Mouse (Mus musculus): ENCODE data around the gene Synj2.
"Not testable (repeated sequence)": the region's sequence is repeated elsewhere in the genome, so short reads cannot be mapped to it uniquely, and the experiment has no call there.

Gene Synj2

GRCm38 (mm10) chr17:6001389-6001788 lies 60.3 kb downstream of the Synj2 start:
- no peak for DNase-seq (ENCODE audit: low spot score)

DNA sequence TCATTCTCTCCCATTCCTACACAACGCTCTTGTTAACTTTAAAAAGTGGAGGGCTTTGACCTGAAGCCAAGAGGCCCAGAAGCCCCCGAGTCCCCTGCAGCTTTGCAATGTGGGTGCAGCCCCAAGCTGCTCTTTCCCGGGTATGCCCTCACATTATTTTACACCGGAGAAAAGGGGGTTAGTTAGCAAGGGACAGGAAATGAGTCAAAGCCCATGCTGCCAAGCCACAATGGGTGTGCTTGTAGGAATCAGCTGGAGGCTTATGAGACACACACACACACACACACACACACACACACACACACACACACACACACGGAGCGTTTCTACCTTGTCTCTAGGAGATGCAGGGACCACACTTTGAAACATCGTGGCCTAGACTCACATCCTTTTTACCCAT lies 60.8 kb downstream of the Synj2 start:
- DNase-seq (ENCODE audit: low spot score), result no peak

DNA sequence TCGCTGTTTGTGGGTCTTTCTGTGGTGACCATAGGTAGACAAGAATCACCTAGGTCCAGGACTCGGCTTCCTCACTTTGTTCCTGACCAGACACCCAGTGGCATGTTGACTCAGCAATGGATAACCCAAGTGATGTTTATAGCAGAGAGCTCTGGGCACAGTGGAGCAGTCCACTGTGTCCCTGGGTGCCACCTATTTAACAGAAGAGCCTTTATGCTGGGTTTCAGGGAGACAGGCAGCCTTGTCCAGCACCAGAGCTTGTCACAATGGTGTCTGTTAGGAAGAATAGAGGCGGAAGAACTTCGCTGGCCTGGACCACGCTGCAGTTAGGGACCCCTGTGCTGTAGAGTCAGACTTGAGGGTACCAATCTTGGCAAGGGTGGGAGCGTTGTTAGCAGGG lies 61.5 kb downstream of the Synj2 start:
- no peak for DNase-seq (ENCODE audit: low spot score)

GRCm38 (mm10) chr17:6003661-6004060 lies 62.6 kb downstream of the Synj2 start:
- no peak for DNase-seq (ENCODE audit: low spot score)

- peak; percentile 56 for DNase-seq (ENCODE audit: low spot score)
Observed at GRCm38 (mm10) chr17:6005246-6005637, 64.2 kb downstream of the Synj2 start.

- peak; percentile 56 for DNase-seq (ENCODE audit: low spot score)
Observed at GRCm38 (mm10) chr17:6005638-6006471, 64.8 kb downstream of the Synj2 start.

- no peak for DNase-seq (ENCODE audit: low spot score)
Observed at GRCm38 (mm10) chr17:6007101-6007780, 66.2 kb downstream of the Synj2 start.

GRCm38 (mm10) chr17:6007902-6008301 lies 66.8 kb downstream of the Synj2 start:
- no peak for DNase-seq (ENCODE audit: low spot score)

GRCm38 (mm10) chr17:6008590-6008989 lies 67.5 kb downstream of the Synj2 start:
- DNase-seq (ENCODE audit: low spot score), result no peak

DNA sequence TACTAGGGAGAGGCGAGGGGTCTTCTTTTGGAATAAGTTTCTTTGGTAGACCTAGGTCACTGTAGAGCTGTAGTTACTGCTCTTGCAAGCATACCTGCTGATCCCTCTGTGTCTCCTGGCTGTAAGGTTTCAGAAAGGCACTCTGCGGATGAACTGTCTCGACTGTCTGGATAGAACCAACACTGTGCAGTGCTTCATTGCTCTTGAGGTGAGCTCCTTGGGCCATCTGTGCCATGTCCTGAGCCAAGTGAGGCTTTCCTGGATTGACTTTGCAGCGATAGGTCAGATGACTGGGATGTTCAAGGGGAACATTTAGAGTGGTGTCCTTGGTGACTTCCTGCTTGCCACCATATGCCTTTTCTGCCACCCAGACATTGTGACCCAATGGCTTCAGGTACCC lies 68.5 kb downstream of the Synj2 start:
- DNase-seq (ENCODE audit: low spot score), result no peak

GRCm38 (mm10) chr17:6013079-6013478 lies 72.0 kb downstream of the Synj2 start:
- DNase-seq (ENCODE audit: low spot score), result no peak

DNA sequence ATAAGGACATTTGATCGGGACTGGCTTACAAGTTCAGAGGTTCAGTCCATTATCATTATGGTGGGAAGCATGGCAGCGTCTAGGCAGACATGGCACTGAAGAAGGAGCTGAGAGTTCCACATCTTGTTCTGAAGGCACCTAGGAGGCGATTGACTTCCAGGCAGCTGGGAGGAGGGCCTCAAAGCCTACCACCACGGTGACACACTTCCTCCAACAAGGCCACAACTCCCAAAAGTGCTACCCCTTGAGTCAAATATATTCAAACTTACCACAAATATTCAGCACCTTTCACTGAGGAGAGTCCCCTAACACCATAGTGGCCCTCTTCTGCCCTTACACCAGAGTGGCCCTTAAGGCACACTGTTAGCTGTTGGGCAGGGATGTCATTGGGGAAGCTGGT lies 73.9 kb downstream of the Synj2 start:
- DNase-seq (ENCODE audit: low spot score), result no peak

GRCm38 (mm10) chr17:6016213-6016780 lies 75.2 kb downstream of the Synj2 start:
- DNase-seq (ENCODE audit: low spot score), result peak; percentile 79

DNA sequence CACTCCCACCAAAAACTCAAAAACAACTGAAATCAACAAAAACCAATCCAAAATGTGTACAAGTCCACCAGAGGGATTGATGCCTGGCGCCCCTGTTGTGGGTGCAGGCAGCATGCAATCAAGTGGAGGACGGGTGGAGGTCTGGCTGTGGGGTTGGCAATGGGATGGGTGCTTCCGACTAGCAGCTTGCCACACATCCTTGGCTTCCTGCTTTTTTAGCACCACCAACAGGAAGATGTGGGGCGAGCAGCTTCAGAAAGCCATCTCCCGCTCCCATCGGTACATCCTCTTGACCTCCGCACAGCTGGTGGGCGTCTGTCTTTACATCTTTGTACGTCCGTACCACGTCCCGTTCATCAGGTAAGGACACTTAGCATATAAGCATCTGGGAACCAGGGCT lies 76.2 kb downstream of the Synj2 start:
- DNase-seq (ENCODE audit: low spot score), result no peak

DNA sequence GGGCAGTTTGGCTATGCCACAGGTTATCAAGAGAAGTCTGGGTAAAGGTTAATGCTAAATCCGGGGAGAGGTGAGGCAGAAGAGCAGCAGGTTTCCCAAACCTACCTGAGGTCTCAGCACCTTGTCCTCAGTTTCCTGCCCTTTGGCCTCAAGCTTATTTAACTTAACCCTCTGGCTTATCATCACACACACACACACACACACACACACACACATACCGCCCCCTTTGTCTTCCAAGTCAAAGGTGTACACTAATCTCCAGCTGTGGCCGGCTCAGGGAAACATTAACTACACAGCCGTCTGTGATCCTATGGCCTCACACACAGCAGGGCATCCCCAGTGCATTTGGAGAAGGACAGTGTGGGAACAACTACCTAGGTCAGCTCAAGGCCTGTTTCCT lies 77.3 kb downstream of the Synj2 start:
- peak; percentile 90 for DNase-seq (ENCODE audit: low spot score)

DNA sequence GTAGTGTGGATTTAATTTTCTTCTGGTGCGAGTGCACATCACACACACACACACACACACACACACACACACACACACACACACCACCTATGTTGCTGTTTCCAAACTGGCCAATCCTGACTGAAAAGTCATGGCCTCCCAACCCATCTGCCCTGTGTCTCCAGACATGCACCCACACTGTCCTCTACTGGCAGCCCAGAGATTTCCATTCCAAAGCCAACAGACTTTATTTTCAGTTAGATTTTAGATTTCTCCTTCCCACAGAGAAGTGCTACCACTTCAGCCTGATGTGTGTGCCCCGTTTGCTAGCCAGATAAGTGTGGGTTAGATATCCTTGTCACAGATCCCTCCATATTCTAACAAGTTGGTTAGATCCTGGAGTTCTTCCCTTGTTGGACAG lies 78.7 kb downstream of the Synj2 start:
- peak; percentile 51 for DNase-seq (ENCODE audit: low spot score)

DNA sequence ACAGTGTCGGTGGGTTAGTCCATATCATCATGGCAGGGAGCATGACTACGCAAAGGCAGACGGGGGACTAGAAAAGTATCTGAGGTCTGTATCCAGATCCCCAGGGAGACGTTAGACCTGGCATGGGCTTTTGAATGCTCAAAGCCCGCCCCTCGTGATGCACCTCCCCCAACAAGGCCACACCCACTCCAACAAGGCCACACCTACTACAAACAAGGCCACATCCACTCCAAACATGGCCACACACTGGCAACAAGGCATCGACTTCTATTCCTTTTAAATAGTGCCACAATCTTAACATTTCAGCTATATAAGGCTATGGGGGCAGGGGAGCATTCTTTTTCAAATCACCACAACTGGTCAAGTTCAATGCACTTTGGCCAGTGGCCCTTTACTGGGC lies 79.6 kb downstream of the Synj2 start:
- no peak for DNase-seq (ENCODE audit: low spot score)

- not testable (repeated sequence) for DNase-seq (ENCODE audit: low spot score)
Observed at GRCm38 (mm10) chr17:6021374-6021789, 80.3 kb downstream of the Synj2 start.

DNA sequence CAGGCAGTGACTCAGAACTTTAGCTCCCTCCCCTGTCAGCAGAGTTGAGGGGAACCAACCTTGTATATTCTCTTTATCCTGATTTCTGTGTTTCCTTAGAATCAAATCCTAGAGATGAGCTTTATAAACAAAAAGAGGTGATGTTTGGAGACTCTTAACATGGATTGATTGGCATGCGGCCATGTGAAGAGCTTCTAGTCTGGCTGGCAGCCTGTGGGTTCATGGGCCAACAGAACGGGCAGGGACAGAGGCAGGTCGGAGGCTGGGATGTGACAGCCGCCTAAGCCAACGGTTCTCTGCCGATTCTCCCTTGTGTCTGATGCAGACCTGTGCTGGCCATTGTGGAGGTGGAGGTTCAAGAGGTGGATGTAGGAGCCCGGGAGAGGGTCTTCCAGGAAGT lies 84.8 kb downstream of the Synj2 start:
- no peak for DNase-seq (ENCODE audit: low spot score)

DNA sequence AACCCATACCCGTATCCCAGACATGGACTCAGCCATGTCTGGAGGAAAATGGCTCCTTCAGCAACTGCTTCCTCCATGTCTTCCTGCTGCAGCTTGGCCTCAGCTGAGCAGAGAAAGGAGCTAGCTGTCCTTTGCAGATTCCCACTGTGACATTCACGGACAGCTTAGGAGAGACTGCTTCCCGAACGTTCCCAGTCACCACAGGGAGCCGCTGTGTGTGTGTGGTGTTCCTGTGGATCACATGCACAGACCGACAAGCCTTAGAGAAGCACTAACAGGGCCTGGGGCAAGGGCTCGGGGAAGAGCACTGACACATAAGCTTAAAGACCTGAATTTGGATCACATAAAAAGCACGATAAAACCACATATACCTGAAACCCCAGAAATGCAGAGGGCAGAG lies 94.6 kb downstream of the Synj2 start:
- DNase-seq (ENCODE audit: low spot score), result no peak

GRCm38 (mm10) chr17:6036458-6036857 lies 95.4 kb downstream of the Synj2 start:
- peak; percentile 48 for DNase-seq (ENCODE audit: low spot score)

- no peak for DNase-seq (ENCODE audit: low spot score)
Observed at GRCm38 (mm10) chr17:6036872-6037271, 95.8 kb downstream of the Synj2 start.

DNA sequence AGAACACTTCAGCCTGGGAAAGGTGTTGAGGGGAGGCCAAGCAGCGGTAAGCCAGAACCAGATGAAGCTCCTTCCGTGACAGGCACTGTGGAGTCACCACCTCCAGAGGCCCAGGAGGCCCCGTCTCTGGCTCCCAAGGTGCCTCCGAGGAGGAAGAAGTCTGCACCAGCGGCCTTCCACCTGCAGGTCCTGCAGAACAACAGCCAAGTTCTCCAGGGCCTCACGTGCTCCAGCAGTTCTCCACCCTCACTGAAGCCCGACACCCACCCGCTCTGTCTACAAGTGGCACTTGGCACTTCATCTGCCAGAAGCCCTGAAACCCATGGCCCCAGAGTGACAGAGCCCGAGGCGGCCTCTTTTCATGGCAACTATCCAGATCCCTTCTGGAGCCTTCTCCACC lies 96.4 kb downstream of the Synj2 start:
- no peak for DNase-seq (ENCODE audit: low spot score)
